Mouse (Mus musculus) embryonic facial prominence, embryonic 12.5 days (tissue): ENCODE measurements around the gene Fshb. TPM values are rescaled to one million over a fixed set of nuclear protein-coding genes. Genes with fewer than 3 reads are reported as not detected.

Experiments
- ATAC-seq: fragments of 200-750 bp; cut with Nextera tagmentation; 2 replicates; pipeline ENCODE4 v1.8.0; 2017; ENCODE audit not compliant: insufficient number of reproducible peaks, insufficient read depth, low FRiP score, low TSS enrichment
- H3K27ac ChIP-seq: fragments of 300-500 bp; sonication (generic); 2 replicates; pipeline ENCODE4 v1.5.1; 2016; ENCODE audit warnings: mild to moderate bottlenecking
- H3K27me3 ChIP-seq: fragments of 300-500 bp; sonication (generic); 2 replicates; pipeline ENCODE4 v1.6.1; 2016; ENCODE audit warnings: mild to moderate bottlenecking, moderate library complexity
- H3K36me3 ChIP-seq: fragments of 300-500 bp; sonication (generic); 2 replicates; pipeline ENCODE4 v1.6.1; 2016; ENCODE audit warnings: mild to moderate bottlenecking
- H3K4me1 ChIP-seq: fragments of 300-500 bp; sonication (generic); 2 replicates; pipeline ENCODE4 v1.6.1; 2016
- H3K4me2 ChIP-seq: fragments of 300-500 bp; sonication (generic); replicated peaks from 2 replicates; pipeline ENCODE4 v1.6.1; 2016; ENCODE audit warnings: mild to moderate bottlenecking, moderate library complexity
- H3K4me3 ChIP-seq: fragments of 300-500 bp; sonication (generic); 2 replicates; pipeline ENCODE4 v1.5.1; 2016; ENCODE audit warnings: mild to moderate bottlenecking
- H3K9ac ChIP-seq: fragments of 300-500 bp; sonication (generic); 2 replicates; pipeline ENCODE4 v1.6.1; 2016; ENCODE audit warnings: mild to moderate bottlenecking, moderate library complexity
- H3K9me3 ChIP-seq: fragments of 300-500 bp; sonication (generic); 2 replicates; pipeline ENCODE4 v1.6.1; 2016; ENCODE audit warnings: mild to moderate bottlenecking, moderate library complexity
- WGBS: fragments of 180-500 bp; shearing (Covaris S2); methylation state at CpG from one replicate; pipeline ENCODE4 v1.1.7; 2016; 5-methylcytosine and 5-hydroxymethylcytosine counted together
- polyA plus RNA-seq: library from polyadenylated mRNA; unstranded; fragments of >200 nt; fragmentation: Nextera tagmentation; extraction: Ambion mirVana; gene quantifications from 2 replicates; pipeline ENCODE4 v1.2.1, GENCODE M21; 2016

Fshb gene
- polyA plus RNA-seq, 1 experiment from 2014 or later: not detected

DNA sequence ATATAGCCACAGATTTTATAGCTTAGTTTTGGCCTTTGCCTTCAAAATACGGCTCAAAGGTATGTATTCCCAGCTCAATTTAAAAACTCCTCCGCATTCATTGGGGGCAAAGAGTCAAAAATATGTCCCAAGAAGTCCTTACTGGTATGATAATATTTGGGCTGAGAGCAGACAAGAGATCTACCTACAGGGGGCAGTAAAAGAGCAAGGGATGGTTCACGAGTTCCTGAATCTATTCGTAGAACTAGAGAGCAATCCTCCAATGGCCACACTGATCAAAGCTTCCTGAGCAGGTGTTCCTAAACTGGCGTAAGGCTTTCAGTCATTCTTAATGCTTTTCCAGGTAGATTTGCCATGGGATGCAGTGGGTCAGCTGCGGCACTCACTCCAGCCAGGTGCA, 49.3 kb downstream of the Fshb start:
- WGBS: 79% methylated on average over 6 of the region's 6 CpGs
- H3K36me3 ChIP-seq: no peaks in the 10 kb centered on the region
- H3K4me3 ChIP-seq: no peak overlapping the region
- ATAC-seq: no peak
- H3K9ac ChIP-seq: no peak overlapping the region
- no peaks in the 10 kb centered on the region for H3K4me1 ChIP-seq
- H3K27me3 ChIP-seq: no peaks in the 10 kb centered on the region
- no peaks in the 10 kb centered on the region for H3K9me3 ChIP-seq
- H3K27ac ChIP-seq: no peak overlapping the region
- no peak overlapping the region for H3K4me2 ChIP-seq

DNA sequence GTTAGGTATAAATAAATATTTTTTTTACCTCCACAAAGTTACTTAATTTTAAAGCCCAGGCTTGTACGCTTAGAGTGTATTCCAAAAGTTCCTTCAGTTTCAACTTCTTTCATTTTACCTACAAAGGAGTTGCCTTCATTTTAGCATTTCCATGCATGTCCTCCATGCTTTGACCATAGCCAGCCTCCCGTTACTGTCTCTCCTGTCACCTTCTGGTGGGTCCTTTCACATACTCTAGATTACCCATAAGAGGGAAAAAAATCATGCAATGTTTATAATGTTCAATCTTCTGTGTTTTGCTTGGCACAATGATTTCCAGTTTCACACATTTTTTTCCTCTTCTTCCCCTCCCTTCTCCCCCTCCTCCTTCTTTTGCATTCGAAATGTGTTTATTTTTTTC, 53.1 kb downstream of the Fshb start:
- no peak overlapping the region for H3K9ac ChIP-seq
- H3K4me1 ChIP-seq: no peaks in the 10 kb centered on the region
- no peak for ATAC-seq
- no peak overlapping the region for H3K27ac ChIP-seq
- H3K9me3 ChIP-seq: no peaks in the 10 kb centered on the region
- no peak overlapping the region for H3K4me2 ChIP-seq
- no peak overlapping the region for H3K4me3 ChIP-seq
- no peaks in the 10 kb centered on the region for H3K36me3 ChIP-seq
- no peaks in the 10 kb centered on the region for H3K27me3 ChIP-seq
- 75% methylated on average over 3 of the region's 3 CpGs for WGBS

Other genes with a start within 250 kb of the Fshb start
- gene Arl14ep, start 85.2 kb downstream of the Fshb start, polyA plus RNA-seq: 62.4 and 65.2 TPM in 2 replicates
- 1.1 and 1.5 TPM in 2 replicates for gene Kcna4, start 231.0 kb upstream of the Fshb start, polyA plus RNA-seq